Mouse (Mus musculus): ENCODE measurements around the gene Fgfr2.

DNA sequence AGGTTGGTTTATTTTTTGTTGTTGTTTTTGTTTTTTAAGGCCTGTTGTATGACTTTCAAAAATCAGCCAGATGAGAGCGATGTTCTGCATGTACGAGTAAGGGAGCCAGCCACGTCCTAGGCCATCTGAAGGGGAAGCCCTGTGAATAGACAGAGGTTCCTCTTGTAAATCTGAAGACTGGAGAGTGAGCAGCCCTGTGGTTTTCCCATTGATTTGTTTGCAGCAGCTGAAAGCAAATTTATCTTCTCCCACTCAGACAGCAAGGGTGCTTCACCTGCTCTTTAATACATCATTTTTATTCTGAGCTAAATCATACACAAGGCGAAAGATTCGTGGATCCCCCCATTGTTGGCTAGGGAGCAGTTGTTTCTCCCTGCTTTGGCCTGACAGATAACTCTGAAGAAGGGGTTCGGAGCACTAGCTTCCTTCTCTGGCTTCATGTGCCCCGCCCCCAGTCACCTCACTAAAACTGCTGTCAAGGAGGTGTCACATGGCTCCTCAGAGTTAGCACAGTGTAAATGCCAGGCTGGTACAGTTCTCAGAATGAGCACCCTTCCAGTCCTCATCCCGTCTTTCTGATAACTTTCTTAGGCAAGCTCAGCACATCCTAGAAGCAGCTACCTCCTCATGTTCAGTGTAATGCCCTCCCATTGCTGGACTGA, 818.6 kb downstream of the Fgfr2 start:
- TF ChIP-seq CTCF (conservative IDR thresholded peaks at IDR 0.05; ENCODE audit: low read length) (no peak), POU5F1 (IDR thresholded peaks at IDR 0.05; ENCODE audit: borderline replicate concordance, low read length) (no peak)

Data from E14TG2a.4 (cell line).